In genomic region chr4:133414920-133415319, GRCm38 (mm10) we compare ENCODE assay signal across 15 mouse cellular contexts. TPM values are rescaled to one million over a fixed set of nuclear protein-coding genes. Genes with fewer than 3 reads are reported as not detected.
DNase-seq lines count a peak whose midpoint lies in the region; ATAC-seq and TF ChIP-seq lines count a peak whose summit lies in the region.
"Had no signal": no experiment of that assay in that cellular context is flagged by ENCODE, and none has a peak within 500 bp of the region (broad histone marks: within the 10 kb centered on the region; RNA-seq: fewer than 3 reads in every experiment).

No protein-coding gene starts in this region.

- DNase-seq in forebrain, postnatal 0 days, result no peak
- no peak for DNase-seq in liver, adult 2 months (ENCODE audit: extremely low read depth, low read depth, low spot score)
- DNase-seq in liver, embryonic 11.5 days (ENCODE audit: low spot score), result no peak
- DNase-seq in ES-CJ7 (ENCODE audit: low read depth, low spot score), result peak; percentile 77
- no peak for DNase-seq in liver, embryonic 14.5 days (ENCODE audit: low read depth in 3 of 3, low spot score in 3 of 3)
- no peak for DNase-seq in ovary, adult 18-20 months (ENCODE audit: low spot score)
- no peak for DNase-seq in forebrain, embryonic 11.5 days (ENCODE audit: low spot score)
- DNase-seq: adrenal gland, postnatal 10 days; spleen, adult 18-20 months had no signal

- no peak overlapping the region for H3K27ac ChIP-seq in forebrain, postnatal 0 days (ENCODE audit: low read depth, low read length)
- no peak overlapping the region for H3K27ac ChIP-seq in forebrain, embryonic 12.5 days
- no peak overlapping the region for H3K27ac ChIP-seq in liver, adult 2 months (replicated peaks; ENCODE audit: insufficient read depth, low read depth, low read length)
- H3K27ac ChIP-seq in liver, embryonic 11.5 days (ENCODE audit: low read depth, low read length), result no peak overlapping the region
- no peak overlapping the region for H3K27ac ChIP-seq in liver, embryonic 14.5 days
- H3K27ac ChIP-seq in forebrain, embryonic 11.5 days (ENCODE audit: low read depth, low read length), result no peak overlapping the region
- H3K27ac ChIP-seq: forebrain, embryonic 10.5 days; limb, embryonic 12.5 days; neural tube, embryonic 13.5 days had no signal

- no peaks in the 10 kb centered on the region for H3K79me2 ChIP-seq in liver, adult 2 months (ENCODE audit: control insufficient read depth, insufficient read depth, low read length)

- no peak for TF ChIP-seq POLR2A in liver, adult 2 months (IDR thresholded peaks at IDR 0.05; ENCODE audit: extremely low read depth, insufficient read depth, low read length)

- peaks cover 20% of the 10 kb centered on the region for H3K36me3 ChIP-seq in forebrain, postnatal 0 days (ENCODE audit: insufficient read depth)
- H3K36me3 ChIP-seq in forebrain, embryonic 12.5 days (replicated peaks), result peaks cover 20% of the 10 kb centered on the region
- no peaks in the 10 kb centered on the region for H3K36me3 ChIP-seq in liver, adult 2 months (ENCODE audit: control insufficient read depth, insufficient read depth, low read length)
- H3K36me3 ChIP-seq in liver, embryonic 11.5 days (ENCODE audit: control insufficient read depth, insufficient read depth, low read length), result no peaks in the 10 kb centered on the region; the same call in 1 of the 2 replicates
- H3K36me3 ChIP-seq in liver, embryonic 14.5 days (replicated peaks; ENCODE audit: control insufficient read depth, insufficient read depth, low read depth), result no peaks in the 10 kb centered on the region; the same call in 1 of the 2 replicates
- H3K36me3 ChIP-seq in forebrain, embryonic 11.5 days (ENCODE audit: control insufficient read depth, insufficient read depth, low read length), result no peaks in the 10 kb centered on the region

- no peak overlapping the region for H3K9ac ChIP-seq in forebrain, postnatal 0 days
- H3K9ac ChIP-seq in forebrain, embryonic 12.5 days, result no peak overlapping the region
- no peak overlapping the region for H3K9ac ChIP-seq in liver, adult 2 months (ENCODE audit: low read depth, low read length)
- H3K9ac ChIP-seq in liver, embryonic 11.5 days (ENCODE audit: low read depth, low read length), result no peak overlapping the region
- H3K9ac ChIP-seq in liver, embryonic 14.5 days (replicated peaks), result no peak overlapping the region
- no peak overlapping the region for H3K9ac ChIP-seq in forebrain, embryonic 11.5 days (ENCODE audit: low read length)
- H3K9ac ChIP-seq: limb, embryonic 12.5 days; neural tube, embryonic 13.5 days had no signal

- no peak overlapping the region for H3K4me2 ChIP-seq in forebrain, postnatal 0 days (ENCODE audit: low read depth)
- H3K4me2 ChIP-seq in forebrain, embryonic 12.5 days, result no peak overlapping the region
- no peak overlapping the region for H3K4me2 ChIP-seq in liver, embryonic 11.5 days
- no peak overlapping the region for H3K4me2 ChIP-seq in liver, embryonic 14.5 days (ENCODE audit: low read depth)
- H3K4me2 ChIP-seq in forebrain, embryonic 11.5 days (ENCODE audit: low read depth, low read length, severe bottlenecking), result no peak overlapping the region
- H3K4me2 ChIP-seq: limb, embryonic 12.5 days; neural tube, embryonic 13.5 days had no signal

- no peaks in the 10 kb centered on the region for H3K9me3 ChIP-seq in forebrain, postnatal 0 days (ENCODE audit: low read length)
- no peaks in the 10 kb centered on the region for H3K9me3 ChIP-seq in forebrain, embryonic 12.5 days
- H3K9me3 ChIP-seq in liver, embryonic 11.5 days (ENCODE audit: control insufficient read depth, low read length), result no peaks in the 10 kb centered on the region
- no peaks in the 10 kb centered on the region for H3K9me3 ChIP-seq in liver, embryonic 14.5 days (ENCODE audit: control insufficient read depth, low read length)
- no peaks in the 10 kb centered on the region for H3K9me3 ChIP-seq in forebrain, embryonic 11.5 days (ENCODE audit: control insufficient read depth, low read length)
- H3K9me3 ChIP-seq: forebrain, embryonic 10.5 days; limb, embryonic 12.5 days; megakaryocyte, embryonic 14.5 days; neural tube, embryonic 13.5 days had no signal

- no peaks in the 10 kb centered on the region for H3K27me3 ChIP-seq in forebrain, postnatal 0 days (ENCODE audit: insufficient read depth, low read length)
- no peaks in the 10 kb centered on the region for H3K27me3 ChIP-seq in forebrain, embryonic 12.5 days
- no peaks in the 10 kb centered on the region for H3K27me3 ChIP-seq in liver, adult 2 months (ENCODE audit: control insufficient read depth, insufficient read depth, low read length)
- no peaks in the 10 kb centered on the region for H3K27me3 ChIP-seq in liver, embryonic 11.5 days (replicated peaks; ENCODE audit: control insufficient read depth, insufficient read depth, low read length)
- no peaks in the 10 kb centered on the region for H3K27me3 ChIP-seq in liver, embryonic 14.5 days (ENCODE audit: control insufficient read depth, insufficient read depth, low read length)
- no peaks in the 10 kb centered on the region for H3K27me3 ChIP-seq in forebrain, embryonic 11.5 days (ENCODE audit: control insufficient read depth, insufficient read depth, low read length)
- H3K27me3 ChIP-seq: limb, embryonic 12.5 days; megakaryocyte, embryonic 14.5 days; neural tube, embryonic 13.5 days had no signal

- 52% methylated on average over 4 of the region's 4 CpGs for WGBS in forebrain, postnatal 0 days
- 59% methylated on average over 4 of the region's 4 CpGs for WGBS in forebrain, embryonic 12.5 days
- WGBS in liver, adult 2 months, result 74% methylated on average over 4 of the region's 4 CpGs
- 62% methylated on average over 4 of the region's 4 CpGs for WGBS in liver, embryonic 11.5 days
- WGBS in liver, embryonic 14.5 days (ENCODE audit: insufficient replicate concordance), result 58% methylated on average over 4 of the region's 4 CpGs
- 64% methylated on average over 4 of the region's 4 CpGs for WGBS in forebrain, embryonic 11.5 days

- ATAC-seq in forebrain, postnatal 0 days, result no peak
- ATAC-seq in forebrain, embryonic 12.5 days (ENCODE audit: low FRiP score), result no peak
- no peak for ATAC-seq in liver, embryonic 11.5 days (replicated peaks; ENCODE audit: low FRiP score)
- no peak for ATAC-seq in liver, embryonic 14.5 days (ENCODE audit: insufficient read depth)
- no peak for ATAC-seq in forebrain, embryonic 11.5 days (replicated peaks; ENCODE audit: low FRiP score)
- ATAC-seq: hindbrain, embryonic 16.5 days had no signal

- H3K4me3 ChIP-seq in forebrain, postnatal 0 days (ENCODE audit: low read depth, low read length), result no peak overlapping the region
- no peak overlapping the region for H3K4me3 ChIP-seq in forebrain, embryonic 12.5 days (replicated peaks)
- H3K4me3 ChIP-seq in liver, adult 2 months (ENCODE audit: insufficient read depth, low read depth, low read length), result no peak overlapping the region
- no peak overlapping the region for H3K4me3 ChIP-seq in liver, embryonic 11.5 days (ENCODE audit: low read depth, low read length)
- H3K4me3 ChIP-seq in liver, embryonic 14.5 days (ENCODE audit: insufficient read depth in 1 of 2, low read depth in 2 of 2, low read length in 2 of 2), result no peak overlapping the region
- no peak overlapping the region for H3K4me3 ChIP-seq in forebrain, embryonic 11.5 days (ENCODE audit: low read depth, low read length)
- H3K4me3 ChIP-seq: forebrain, embryonic 10.5 days; limb, embryonic 12.5 days; neural tube, embryonic 13.5 days had no signal

- no peak for TF ChIP-seq EP300 in liver, embryonic 14.5 days (IDR thresholded peaks at IDR 0.05; ENCODE audit: low read depth)

- H3K4me1 ChIP-seq in forebrain, postnatal 0 days (ENCODE audit: insufficient read depth), result no peaks in the 10 kb centered on the region
- H3K4me1 ChIP-seq in forebrain, embryonic 12.5 days, result no peaks in the 10 kb centered on the region
- H3K4me1 ChIP-seq in liver, adult 2 months (ENCODE audit: control insufficient read depth, insufficient read depth, low read length), result no peaks in the 10 kb centered on the region
- peaks cover 32% of the 10 kb centered on the region for H3K4me1 ChIP-seq in liver, embryonic 11.5 days (replicated peaks; ENCODE audit: control insufficient read depth, insufficient read depth, low read length)
- H3K4me1 ChIP-seq in liver, embryonic 14.5 days (replicated peaks; ENCODE audit: control insufficient read depth in 2 of 2, insufficient read depth in 2 of 2, low read length in 1 of 2), result peaks cover 15 to 17% of the 10 kb centered on the region in 2 experiments
- H3K4me1 ChIP-seq in forebrain, embryonic 11.5 days (replicated peaks; ENCODE audit: control insufficient read depth, insufficient read depth, low read length), result no peaks in the 10 kb centered on the region
- H3K4me1 ChIP-seq: forebrain, embryonic 10.5 days; limb, embryonic 12.5 days; neural tube, embryonic 13.5 days had no signal

- peak; percentile 50 for TF ChIP-seq CTCF in forebrain, postnatal 0 days (IDR thresholded peaks at IDR 0.05; ENCODE audit: low read depth)
- peak; percentile 49 for TF ChIP-seq CTCF in liver, adult 2 months (IDR thresholded peaks at IDR 0.05; ENCODE audit: low read depth, low read length)
- peak; percentile 76 for TF ChIP-seq CTCF in liver, embryonic 14.5 days (IDR thresholded peaks at IDR 0.05; ENCODE audit: low read depth)

RNA-seq across cellular contexts. Expression of gene Slc9a1, which starts 45.4 kb away (rescaled TPM):
- 9.7 and 16.0 TPM in 2 replicates for total RNA-seq in forebrain, postnatal 0 days (2014; rRNA removed)
- polyA plus RNA-seq in forebrain, postnatal 0 days (2015; fragmentation: Nextera tagmentation; extraction: Ambion mirVana), result 7.7 and 10.1 TPM in 2 replicates
- polyA plus RNA-seq in forebrain, embryonic 12.5 days (2016; fragmentation: Nextera tagmentation; extraction: Ambion mirVana), result 7.2 and 8.3 TPM in 2 replicates
- total RNA-seq in liver, adult 2 months (2014; rRNA removed), result 1.5 and 2.9 TPM in 2 replicates
- polyA plus RNA-seq in liver, adult 2 months (2012; rRNA removed), result 5.6 and 9.2 TPM in 2 replicates
- polyA plus RNA-seq in liver, embryonic 11.5 days (2014; fragmentation: Nextera tagmentation; extraction: Ambion mirVana), result 6.9 and 7.7 TPM in 2 replicates
- 6.7 and 7.6 TPM in 2 replicates for polyA plus RNA-seq in liver, embryonic 14.5 days (2012; rRNA removed)
- 2.1 and 2.3 TPM in 2 replicates for polyA plus RNA-seq in liver, embryonic 14.5 days (2014; fragmentation: Nextera tagmentation; extraction: Ambion mirVana)
- 7.4 and 9.4 TPM in 2 replicates for polyA plus RNA-seq in forebrain, embryonic 11.5 days (2014; fragmentation: Nextera tagmentation; extraction: Ambion mirVana)
